Mouse (Mus musculus) brain, embryonic 14.5 days (tissue): ENCODE data around the gene Cers1. TPM values are rescaled to one million over a fixed set of nuclear protein-coding genes. Genes with fewer than 3 reads are reported as not detected.

ENCODE experiments used
- DNase-seq: peaks from one replicate; pipeline ENCODE4 v3.0.0-alpha.2; 2011; ENCODE audit warnings: low read depth
- CTCF ChIP-seq: fragments of 200-500 bp; IDR thresholded peaks from 2 replicates; pipeline ENCODE4 v1.5.1; 2012; ENCODE audit warnings: inconsistent platforms, mild to moderate bottlenecking, moderate library complexity, borderline replicate concordance; ENCODE audit not compliant: insufficient read depth, insufficient read length; ENCODE audit errors: extremely low read depth
- POLR2A ChIP-seq: fragments of 200-500 bp; IDR thresholded peaks from 2 replicates; pipeline ENCODE4 v1.6.1; 2012; ENCODE audit warnings: mild to moderate bottlenecking, inconsistent platforms, borderline replicate concordance; ENCODE audit not compliant: poor library complexity, insufficient read depth, insufficient read length, severe bottlenecking; ENCODE audit errors: extremely low read depth
- polyA plus RNA-seq: library from polyadenylated mRNA; depleted of rRNA; stranded (reverse); fragments of >200 nt; gene quantifications from 2 replicates; pipeline ENCODE4 v1.2.3, GENCODE M21; 2012; rRNA removed

Gene Cers1
- polyA plus RNA-seq = 34.1 and 45.1 TPM in 2 replicates

DNA sequence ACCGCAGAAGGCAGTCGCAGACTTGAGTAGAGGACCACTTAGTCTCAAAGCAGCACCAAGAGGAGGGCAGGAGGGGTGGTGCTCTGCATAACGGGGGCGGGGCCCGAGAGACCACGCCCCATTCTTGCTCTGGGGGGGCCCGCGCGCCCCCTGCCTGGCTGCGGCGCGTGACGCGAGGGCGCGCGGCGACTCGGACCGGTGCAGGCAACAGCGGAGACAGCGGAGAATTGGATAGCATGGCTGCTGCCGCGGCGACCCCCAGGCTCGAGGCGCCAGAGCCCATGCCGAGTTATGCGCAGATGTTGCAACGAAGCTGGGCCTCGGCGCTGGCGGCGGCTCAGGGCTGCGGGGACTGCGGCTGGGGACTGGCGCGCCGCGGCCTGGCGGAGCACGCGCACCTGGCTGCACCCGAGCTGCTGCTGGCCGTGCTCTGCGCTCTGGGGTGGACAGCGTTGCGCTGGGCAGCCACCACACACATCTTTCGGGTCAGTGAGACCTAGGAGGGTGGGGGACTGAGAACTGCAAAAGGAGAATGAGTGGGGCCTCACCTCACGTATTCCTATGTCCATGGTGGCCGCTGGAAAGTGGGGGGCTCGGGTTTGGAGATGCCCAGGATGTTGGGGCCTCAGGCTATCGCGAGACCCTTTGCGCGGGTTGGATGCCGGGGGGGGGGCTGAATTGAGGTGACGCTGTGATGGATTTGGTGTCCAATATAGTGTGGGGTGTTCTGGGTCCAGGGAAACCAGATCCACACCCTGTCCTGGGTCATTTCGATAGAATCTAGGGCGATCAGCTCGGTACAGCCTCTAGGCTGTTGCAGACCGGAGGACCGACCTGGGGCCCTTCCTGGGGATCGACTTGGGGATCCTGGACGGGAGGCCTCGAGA lies at the start of gene Cers1:
TSS of gene Cers1 (plus strand) at position 152 of the 887 bp plus-strand sequence.
- peak; percentile 88 for DNase-seq
- no peak for TF ChIP-seq CTCF
- peak; percentile 60; the same call in 1 of the 2 replicates for TF ChIP-seq POLR2A

DNA sequence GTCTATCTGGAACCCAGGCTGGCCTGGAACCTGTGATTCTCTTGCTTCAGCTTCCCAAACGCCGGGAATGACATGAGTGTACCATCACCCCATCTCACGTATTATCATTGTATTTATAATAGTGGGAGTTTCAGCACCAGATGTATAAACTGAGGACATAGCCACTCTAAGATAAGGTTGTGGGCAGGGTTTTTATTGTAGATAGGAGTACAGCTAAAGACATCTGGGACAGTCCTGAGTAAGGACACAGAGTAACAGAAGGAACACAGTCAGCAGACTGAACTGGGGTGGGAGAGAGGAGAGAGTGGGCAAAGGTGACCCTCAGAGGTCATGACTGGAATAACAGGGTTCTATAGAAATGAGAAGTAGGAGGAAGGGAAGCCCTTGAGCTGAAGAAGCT lies 47.9 kb upstream of the Cers1 start:
- no peak for TF ChIP-seq POLR2A
- TF ChIP-seq CTCF = no peak
- no peak for DNase-seq

DNA sequence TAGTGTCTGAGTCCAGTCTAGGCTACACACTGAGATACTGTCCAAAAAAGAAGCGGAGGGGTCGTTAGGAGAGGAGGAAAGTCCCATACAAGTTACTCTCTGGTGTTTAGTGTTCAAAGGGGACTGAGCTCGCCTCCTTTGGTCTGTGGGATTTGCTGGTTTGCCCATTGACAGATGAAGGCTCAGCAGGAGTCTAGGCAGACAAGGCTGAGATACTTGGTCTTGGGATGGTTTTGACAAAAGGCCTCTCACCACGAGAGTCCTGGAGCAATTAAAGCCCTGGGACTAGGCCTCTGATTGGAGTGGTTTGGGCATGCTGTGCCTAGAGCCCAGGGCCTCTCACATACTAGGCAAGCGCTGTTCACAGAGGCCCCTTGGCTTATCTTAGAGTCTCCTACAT lies 47.3 kb upstream of the Cers1 start:
- DNase-seq = no peak
- TF ChIP-seq CTCF (no peak), POLR2A (no peak)

- DNase-seq = no peak
These were observed 46.6 kb upstream of the Cers1 start for GRCm38 (mm10) chr8:70268799-70269565.

GRCm38 (mm10) chr8:70272949-70273348 lies 42.6 kb upstream of the Cers1 start:
- DNase-seq = no peak
- TF ChIP-seq POLR2A = no peak
- TF ChIP-seq CTCF = no peak

More at GRCm38 (mm10) chr8:70268799-70269565, 46.6 kb upstream of the Cers1 start:
- peak; percentile 59; the same call in 1 of the 2 replicates for TF ChIP-seq CTCF
- TF ChIP-seq POLR2A = no peak

DNA sequence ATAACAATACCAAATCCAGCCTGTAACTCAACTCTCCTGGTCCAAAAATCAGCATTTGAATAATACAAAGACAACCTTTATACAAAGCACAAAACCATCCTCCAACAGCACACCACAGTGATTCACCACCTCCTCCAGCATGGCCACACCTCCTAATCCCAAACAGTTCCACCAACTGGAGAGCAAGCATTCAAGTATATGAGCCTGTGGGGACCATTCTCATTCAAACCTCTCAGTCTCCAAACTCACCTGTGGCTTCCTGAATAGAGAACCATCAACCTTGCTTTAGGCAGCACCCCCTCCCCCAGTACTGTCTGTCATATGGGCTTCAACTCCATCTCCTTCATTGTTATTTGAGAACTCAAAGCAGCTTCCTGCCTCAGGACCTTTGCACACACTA lies 41.2 kb upstream of the Cers1 start:
- TF ChIP-seq CTCF (no peak), POLR2A (no peak)
- no peak for DNase-seq

DNA sequence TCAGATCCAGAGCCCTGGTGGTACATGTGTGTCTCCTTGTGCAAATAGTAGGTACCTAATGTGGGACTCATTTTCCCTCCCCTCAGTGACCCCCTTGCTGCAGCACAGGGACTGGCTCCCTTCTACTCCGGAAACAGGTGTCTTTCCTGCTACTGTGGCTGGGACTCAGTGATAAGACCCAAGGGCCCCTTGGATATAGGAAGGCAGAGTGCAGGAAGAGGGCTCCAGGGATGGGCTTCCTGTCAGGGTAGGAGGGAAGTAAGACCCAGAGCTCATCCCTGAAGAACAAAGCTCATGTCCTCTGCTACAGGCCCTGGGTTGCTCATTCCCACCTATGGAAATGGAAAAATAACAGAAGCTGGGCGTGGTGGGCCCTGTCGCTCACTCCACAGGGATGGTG lies 39.1 kb upstream of the Cers1 start:
- DNase-seq = no peak
- TF ChIP-seq POLR2A = no peak
- TF ChIP-seq CTCF = no peak

- TF ChIP-seq CTCF = no peak
- no peak for TF ChIP-seq POLR2A
- DNase-seq = no peak
These were observed 37.4 kb upstream of the Cers1 start for GRCm38 (mm10) chr8:70278175-70278574.

DNA sequence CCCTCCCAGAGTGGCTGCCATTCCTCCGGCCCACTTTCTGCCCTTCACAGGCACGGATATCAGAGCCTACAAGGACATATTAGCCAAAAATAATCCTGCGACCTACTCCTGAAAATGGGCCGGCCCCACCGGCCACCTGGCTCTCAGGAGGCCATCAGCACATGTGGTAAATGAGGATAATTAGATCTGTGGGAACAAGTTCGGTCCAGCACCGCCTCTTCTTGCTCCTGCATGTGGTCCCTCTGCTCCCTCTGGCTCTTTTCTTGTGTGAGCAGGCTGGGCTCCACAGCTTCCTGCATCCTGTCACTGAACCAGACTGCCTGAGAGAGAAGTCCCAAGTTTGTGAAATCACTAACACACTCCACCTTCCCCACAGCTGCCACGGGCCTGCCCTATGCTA lies 36.3 kb upstream of the Cers1 start:
- no peak for DNase-seq
- no peak for TF ChIP-seq CTCF
- TF ChIP-seq POLR2A = no peak

DNA sequence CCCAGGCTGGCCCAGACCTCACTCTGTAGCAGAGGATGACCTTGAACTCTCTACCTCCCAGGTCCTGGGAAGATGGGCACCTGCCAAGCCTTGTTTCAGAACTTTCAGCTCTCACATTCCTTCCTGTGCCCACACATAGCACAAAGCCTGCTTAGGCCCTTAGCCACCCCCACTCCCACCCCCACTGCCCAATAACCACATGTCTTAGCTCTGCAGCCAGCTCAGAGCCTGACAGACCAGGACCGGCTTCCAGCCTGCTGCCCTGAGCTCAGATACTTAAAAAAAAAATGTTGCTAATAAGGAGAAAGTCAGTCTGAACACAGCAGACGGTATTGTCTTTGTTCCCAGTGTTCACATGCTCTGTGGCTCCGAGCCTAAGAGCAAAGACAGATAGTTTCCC lies 34.6 kb upstream of the Cers1 start:
- no peak for TF ChIP-seq POLR2A
- no peak for TF ChIP-seq CTCF
- DNase-seq = no peak

GRCm38 (mm10) chr8:70282603-70283135 lies 32.9 kb upstream of the Cers1 start, which contains the start of gene Homer3:
Gene Homer3 (plus strand): TSS chr8:70282827.
- DNase-seq = peak; percentile 93
- TF ChIP-seq POLR2A (peak; percentile 96), CTCF (peak; percentile 82)

GRCm38 (mm10) chr8:70283136-70284077 lies 32.2 kb upstream of the Cers1 start:
- DNase-seq = peak; percentile 45
- TF ChIP-seq POLR2A = no peak
- no peak for TF ChIP-seq CTCF
